In genomic region chr4:135976146-135976545, GRCm38 (mm10) we compare ENCODE assay signal across 12 mouse cellular contexts.
"Had no signal": no experiment of that assay in that cellular context is flagged by ENCODE, and none has a peak within 500 bp of the region (broad histone marks: within the 10 kb centered on the region; RNA-seq: fewer than 3 reads in every experiment).

No protein-coding gene starts in this region.

- DNase-seq: lung, embryonic 14.5 days; lung, postnatal 10 days; midbrain, embryonic 14.5 days; retina, postnatal 1 day; right cerebral cortex, adult 18-20 months; right cerebral cortex, postnatal 25 days; right cerebral cortex, postnatal 4 days; spleen, adult 18-20 months; thymus, adult 18-20 months; thymus, postnatal 14 days; thymus, postnatal 36 days had no signal

- ATAC-seq: midbrain, embryonic 16.5 days had no signal
